Mouse (Mus musculus) Patski (cell line): ENCODE results near the gene Bicc1. TPM values are rescaled to one million over a fixed set of nuclear protein-coding genes. Genes with fewer than 3 reads are reported as not detected.
A peak's percentile ranks its signal among the peaks of the same experiment; 100 is the strongest.

Source experiments
- ATAC-seq: fragments of 100-300 bp; one replicate; pipeline ENCODE4 v1.8.0; 2021
- CTCF ChIA-PET: fragments of 350-600 bp; sonication (Branson Sonifier 250); formaldehyde crosslinking; loops from one replicate; lab custom pipeline; 2022; ENCODE audit warnings: inconsistent platforms; lab: Charles Lee
- POLR2A ChIA-PET: fragments of 350-600 bp; sonication (Branson Sonifier 250); formaldehyde crosslinking; loops from one replicate; lab custom pipeline; 2022; ENCODE audit warnings: antibody characterized with exemption, inconsistent platforms; lab: Charles Lee
- DNase-seq: peaks from one replicate; pipeline ENCODE4 v3.0.0-alpha.2; 2011; ENCODE audit warnings: low read depth, low spot score
- H3K27me3 ChIP-seq: fragments of 371-371 bp; one replicate; pipeline ENCODE4 v1.5.1; 2021
- CTCF ChIP-seq: fragments of 100-300 bp; IDR thresholded peaks from one replicate; pipeline ENCODE4 v1.5.1; 2021
- in situ Hi-C: fragments of 300-500 bp; cut with MboI; formaldehyde crosslinking; loops from 3 replicates; pipeline ENCODE4 v1.11.1; 2018; ENCODE audit warnings: low pct_unique_long_range_greater_than_20kb, mixed read lengths
- polyA plus RNA-seq: library from polyadenylated mRNA; unstranded; gene quantifications from one replicate; pipeline ENCODE4 v1.2.3, GENCODE M21; 2021

Gene Bicc1
- polyA plus RNA-seq, 1 experiment from 2014 or later: 384 TPM

GRCm38 (mm10) chr10:71169171-71169570, 9.7 kb upstream of the Bicc1 start:
- in situ Hi-C loops: no loop called here
- H3K27me3 ChIP-seq: no peaks in the 10 kb centered on the region
- no peak for TF ChIP-seq CTCF
- ATAC-seq (no peak), DNase-seq (no peak)
- ChIA-PET POLR2A (no interaction called here), CTCF (interaction anchor here (1.2 to 1.8 kb wide), 2 partner anchors 45 to 57 kb away, joined by 3 to 4 read pairs; no protein-coding TSS in a partner anchor)

GRCm38 (mm10) chr10:71160449-71160848, 949 bp upstream of the Bicc1 start:
- ATAC-seq: no peak
- ChIA-PET POLR2A (interaction anchor here (0.7 to 4.2 kb wide), 2 partner anchors 14 to 39 kb away, joined by 3 to 33 read pairs; no protein-coding TSS in a partner anchor), CTCF (interaction anchor here (0.6 to 1.4 kb wide), 2 partner anchors 11 to 58 kb away, joined by 3 read pairs; no protein-coding TSS in a partner anchor)
- TF ChIP-seq CTCF: no peak
- no peak for DNase-seq
- in situ Hi-C loops: no loop called here
- no peaks in the 10 kb centered on the region for H3K27me3 ChIP-seq

DNA sequence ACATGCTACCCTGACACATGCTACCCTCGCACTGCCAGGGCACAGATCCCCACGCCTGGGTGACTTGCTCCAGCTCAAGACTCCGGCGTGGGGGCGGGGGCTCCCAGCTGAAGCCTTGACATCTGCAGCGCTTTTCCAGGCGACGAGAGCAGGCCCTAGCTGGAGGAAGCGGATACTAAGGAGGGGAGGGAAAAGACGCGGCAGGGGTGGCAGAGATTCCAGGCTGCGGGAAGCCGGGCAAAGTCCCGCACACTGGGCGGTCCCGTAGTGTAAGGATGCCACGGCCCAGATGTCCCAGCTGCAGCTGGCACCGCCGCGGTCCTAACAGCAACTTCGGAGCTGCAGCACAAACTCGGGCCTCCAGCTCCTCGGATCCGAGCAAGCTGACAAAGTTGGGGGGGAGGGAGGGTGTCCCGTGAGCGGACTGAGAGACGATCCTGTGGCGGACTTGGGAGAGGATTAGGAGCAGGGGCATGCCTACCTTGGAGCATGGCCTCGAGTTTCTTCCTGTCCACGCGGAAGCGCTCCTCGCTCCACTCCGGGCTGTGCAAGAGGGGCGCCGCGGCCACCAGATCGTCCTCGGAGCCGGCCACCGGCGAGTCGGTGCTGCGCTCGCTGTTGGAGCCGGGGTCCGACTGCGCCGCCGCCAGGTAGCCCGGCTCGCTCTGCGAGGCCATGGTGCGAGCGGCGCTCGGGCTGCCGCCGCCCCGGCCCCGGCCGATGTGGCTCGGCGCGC, 392 bp downstream of the Bicc1 start:
- CTCF ChIA-PET: interaction anchor here (0.8 to 1.4 kb wide), 5 partner anchors 13 to 59 kb away, joined by 3 to 4 read pairs (median 4); no protein-coding TSS in a partner anchor
- POLR2A ChIA-PET: interaction anchor here (0.8 to 4.2 kb wide), 12 partner anchors 13 to 227 kb away, joined by 3 to 33 read pairs (median 4); no protein-coding TSS in a partner anchor
- DNase-seq: no peak
- peak; percentile 54 for ATAC-seq
- H3K27me3 ChIP-seq: no peaks in the 10 kb centered on the region
- in situ Hi-C loops: loop anchor here (5.0 kb wide), 1 partner anchor 37 kb away; no protein-coding TSS in a partner anchor
- no peak for TF ChIP-seq CTCF

- DNase-seq (peak; percentile 95), ATAC-seq (peak; percentile 10)
- H3K27me3 ChIP-seq: no peaks in the 10 kb centered on the region
- no peak for TF ChIP-seq CTCF
- ChIA-PET CTCF (interaction anchor here (0.8 kb wide), 1 partner anchor 42 kb away, joined by 4 read pairs; no protein-coding TSS in a partner anchor), POLR2A (interaction anchor here (0.8 to 1.5 kb wide), 3 partner anchors 25 to 61 kb away, joined by 3 to 6 read pairs (median 3); no protein-coding TSS in a partner anchor)
- in situ Hi-C loops: loop anchor here (5.0 kb wide), 1 partner anchor 34 kb away; no protein-coding TSS in a partner anchor
These were observed 2.9 kb downstream of the Bicc1 start for GRCm38 (mm10) chr10:71156569-71156968.

DNA sequence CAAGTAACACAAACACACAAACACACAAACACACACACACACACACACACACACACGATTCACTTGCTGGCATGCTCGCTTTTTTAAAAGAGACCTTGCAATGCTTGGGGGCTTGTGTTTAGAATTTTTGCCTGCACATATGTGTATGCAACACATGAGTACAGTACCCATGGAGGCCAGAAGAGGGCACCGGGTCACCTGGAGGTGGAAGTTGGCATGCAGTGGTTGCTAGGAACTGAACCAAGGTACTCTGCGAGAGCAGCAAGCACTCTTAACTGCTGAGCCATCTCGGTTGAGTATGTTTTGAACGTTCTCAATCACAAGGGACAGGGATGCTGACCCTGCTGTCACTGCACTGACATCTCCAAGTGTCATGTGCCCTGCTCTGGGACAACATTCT, 5.9 kb downstream of the Bicc1 start:
- POLR2A ChIA-PET: interaction anchor here (1.0 to 2.2 kb wide), 2 partner anchors 25 kb away, joined by 3 to 15 read pairs; no protein-coding TSS in a partner anchor
- DNase-seq (no peak), ATAC-seq (no peak)
- H3K27me3 ChIP-seq: no peaks in the 10 kb centered on the region
- in situ Hi-C loops: no loop called here
- CTCF ChIA-PET: interaction anchor here (1.1 to 2.5 kb wide), 4 partner anchors 19 to 48 kb away, joined by 3 to 10 read pairs (median 6); no protein-coding TSS in a partner anchor
- TF ChIP-seq CTCF: peak; percentile 55

GRCm38 (mm10) chr10:71153138-71153537, 6.4 kb downstream of the Bicc1 start:
- no peaks in the 10 kb centered on the region for H3K27me3 ChIP-seq
- POLR2A ChIA-PET: interaction anchor here (1.0 kb wide), 1 partner anchor 25 kb away, joined by 3 read pairs; no protein-coding TSS in a partner anchor
- no peak for TF ChIP-seq CTCF
- CTCF ChIA-PET: interaction anchor here (1.1 to 1.9 kb wide), 3 partner anchors 13 to 48 kb away, joined by 3 to 6 read pairs (median 4); no protein-coding TSS in a partner anchor
- ATAC-seq: no peak
- no peak for DNase-seq
- in situ Hi-C loops: no loop called here

GRCm38 (mm10) chr10:71150486-71150885, 9.0 kb downstream of the Bicc1 start:
- DNase-seq: no peak
- CTCF ChIA-PET: interaction anchor here (1.0 kb wide), 1 partner anchor 18 kb away, joined by 3 read pairs; no protein-coding TSS in a partner anchor
- POLR2A ChIA-PET: interaction anchor here (4.1 kb wide), 1 partner anchor 22 kb away, joined by 13 read pairs; no protein-coding TSS in a partner anchor
- no peak for ATAC-seq
- TF ChIP-seq CTCF: no peak
- in situ Hi-C loops: no loop called here
- H3K27me3 ChIP-seq: no peaks in the 10 kb centered on the region

GRCm38 (mm10) chr10:71148951-71149603, 10.4 kb downstream of the Bicc1 start:
- in situ Hi-C loops: loop anchor here (25.0 kb wide), 2 partner anchors 213 to 1237 kb away; no protein-coding TSS in a partner anchor
- DNase-seq: no peak
- CTCF ChIA-PET: interaction anchor here (1.2 to 1.9 kb wide), 2 partner anchors 21 to 69 kb away, joined by 3 to 6 read pairs; no protein-coding TSS in a partner anchor
- H3K27me3 ChIP-seq: no peaks in the 10 kb centered on the region
- POLR2A ChIA-PET: interaction anchor here (1.1 to 5.3 kb wide), 3 partner anchors 10 to 48 kb away, joined by 3 to 33 read pairs (median 13); partner anchors contain the start of gene Bicc1
- no peak for TF ChIP-seq CTCF
- no peak for ATAC-seq

- ChIA-PET POLR2A (interaction anchor here (1.7 to 5.3 kb wide), 3 partner anchors 11 to 26 kb away, joined by 6 to 33 read pairs (median 13); partner anchors contain the start of gene Bicc1), CTCF (interaction anchor here (1.5 to 1.9 kb wide), 3 partner anchors 17 to 28 kb away, joined by 4 to 6 read pairs (median 5); no protein-coding TSS in a partner anchor)
- TF ChIP-seq CTCF: no peak
- no peaks in the 10 kb centered on the region for H3K27me3 ChIP-seq
- peak; percentile 29 for ATAC-seq
- in situ Hi-C loops: loop anchor here (25.0 kb wide), 2 partner anchors 214 to 1236 kb away; no protein-coding TSS in a partner anchor
- no peak for DNase-seq
These were observed 11.3 kb downstream of the Bicc1 start for GRCm38 (mm10) chr10:71148226-71148625.
